Mouse (Mus musculus) right cerebral cortex, adult 18-20 months (tissue): Measurements from ENCODE around the gene Asic2.
"Not testable (repeated sequence)": the region's sequence is repeated elsewhere in the genome, so short reads cannot be mapped to it uniquely, and the experiment has no call there.

Source experiments
- DNase-seq: peaks from one replicate; pipeline ENCODE4 v3.0.0; 2022; ENCODE audit warnings: mixed read lengths

Gene Asic2

GRCm38 (mm10) chr11:81416319-81416718 lies 551.9 kb downstream of the Asic2 start:
- peak; percentile 9 for DNase-seq

GRCm38 (mm10) chr11:81414596-81414995 lies 553.7 kb downstream of the Asic2 start:
- DNase-seq, result no peak

GRCm38 (mm10) chr11:81411251-81411650 lies 557.0 kb downstream of the Asic2 start:
- no peak for DNase-seq

GRCm38 (mm10) chr11:81405951-81406350 lies 562.3 kb downstream of the Asic2 start:
- DNase-seq, result no peak

GRCm38 (mm10) chr11:81402263-81402662 lies 566.0 kb downstream of the Asic2 start:
- DNase-seq, result no peak

- DNase-seq, result no peak
These were observed 575.4 kb downstream of the Asic2 start for GRCm38 (mm10) chr11:81392855-81393254.

GRCm38 (mm10) chr11:81386185-81386584 lies 582.1 kb downstream of the Asic2 start:
- no peak for DNase-seq

DNA sequence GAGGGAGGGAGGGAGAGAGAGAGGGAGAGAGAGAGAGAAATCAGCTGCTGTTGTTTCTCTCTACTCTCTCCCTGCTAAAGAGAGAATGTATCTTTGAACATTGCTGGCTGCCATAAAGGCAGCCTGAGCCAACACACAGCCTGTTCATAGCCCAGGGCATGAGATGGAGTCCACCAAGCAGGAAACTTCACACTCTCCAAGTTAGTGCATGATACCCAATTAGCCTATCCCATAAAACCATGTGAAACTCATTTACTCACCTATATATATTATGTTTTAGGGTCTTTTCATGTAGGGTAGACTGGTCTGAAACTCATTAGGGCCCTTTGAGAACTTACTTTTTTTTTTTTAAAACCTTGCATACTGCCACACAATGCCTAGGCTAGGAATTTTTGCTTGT lies 582.7 kb downstream of the Asic2 start:
- DNase-seq, result no peak

- peak; percentile 38 for DNase-seq
These were observed 593.4 kb downstream of the Asic2 start for GRCm38 (mm10) chr11:81374841-81375240.

GRCm38 (mm10) chr11:81374003-81374710 lies 594.1 kb downstream of the Asic2 start:
- no peak for DNase-seq

GRCm38 (mm10) chr11:81371545-81371944 lies 596.7 kb downstream of the Asic2 start:
- no peak for DNase-seq

- DNase-seq, result no peak
These were observed 597.8 kb downstream of the Asic2 start for GRCm38 (mm10) chr11:81370426-81370810.

- DNase-seq, result no peak
These were observed 598.5 kb downstream of the Asic2 start for GRCm38 (mm10) chr11:81369497-81370425.

GRCm38 (mm10) chr11:81364442-81364841 lies 603.8 kb downstream of the Asic2 start:
- DNase-seq, result no peak

DNA sequence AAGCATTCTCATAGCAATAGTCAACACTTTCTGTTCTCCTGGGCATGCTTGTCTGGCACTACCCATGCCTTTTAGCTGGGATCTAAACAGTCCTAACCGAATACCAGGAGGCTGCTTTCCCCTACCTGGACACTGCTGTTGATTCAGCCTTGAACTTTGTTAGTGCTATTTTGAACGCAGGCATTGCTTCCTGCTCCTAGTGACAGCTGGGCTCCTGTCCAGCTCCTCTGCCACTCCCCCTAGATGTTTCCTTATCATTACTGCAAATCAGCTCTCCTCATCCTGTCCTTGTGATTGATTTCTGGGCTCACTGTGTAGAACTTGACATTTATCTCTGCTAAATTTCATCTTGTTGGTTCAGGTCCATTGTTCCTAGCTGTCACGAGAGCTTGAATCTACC lies 605.8 kb downstream of the Asic2 start:
- no peak for DNase-seq

DNA sequence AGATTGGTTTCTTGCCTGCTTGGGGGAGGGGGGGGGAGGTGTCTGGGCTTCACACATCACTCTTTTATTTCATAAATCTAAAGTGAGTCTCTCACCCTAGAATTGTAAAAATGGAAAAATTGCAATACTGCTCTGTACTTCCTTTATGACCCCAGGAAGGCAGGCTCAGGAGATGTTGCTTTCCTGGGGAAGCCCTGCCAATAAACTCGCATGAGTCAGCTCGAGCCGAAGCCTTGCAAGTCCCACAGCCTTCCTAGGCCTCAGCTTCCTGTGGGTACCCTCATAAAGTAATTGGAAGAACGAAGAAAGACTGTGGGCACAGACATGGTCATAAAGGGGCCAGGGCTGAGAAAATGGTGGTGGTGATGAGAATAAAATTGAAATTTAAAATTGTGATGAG lies 607.2 kb downstream of the Asic2 start:
- DNase-seq, result no peak

DNA sequence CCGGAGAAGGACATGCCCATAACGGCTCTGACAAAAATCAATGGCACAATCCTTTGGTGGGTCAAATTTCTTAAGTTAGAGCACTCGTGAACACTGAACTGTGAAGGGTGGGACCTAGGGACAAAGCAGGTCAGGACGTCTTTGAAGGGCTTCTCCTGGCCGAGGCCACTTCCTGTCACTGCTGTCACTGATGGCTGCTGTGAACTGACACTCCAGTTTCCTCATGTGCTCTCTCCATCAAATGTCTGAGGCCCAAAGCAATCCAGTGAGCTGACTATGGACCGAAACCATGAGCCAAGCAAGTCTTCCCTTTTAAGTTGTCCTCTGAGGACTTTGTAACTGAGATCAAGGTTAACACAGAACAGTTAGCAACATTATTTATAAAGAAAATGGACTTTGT lies 617.8 kb downstream of the Asic2 start:
- DNase-seq, result not testable (repeated sequence)

DNA sequence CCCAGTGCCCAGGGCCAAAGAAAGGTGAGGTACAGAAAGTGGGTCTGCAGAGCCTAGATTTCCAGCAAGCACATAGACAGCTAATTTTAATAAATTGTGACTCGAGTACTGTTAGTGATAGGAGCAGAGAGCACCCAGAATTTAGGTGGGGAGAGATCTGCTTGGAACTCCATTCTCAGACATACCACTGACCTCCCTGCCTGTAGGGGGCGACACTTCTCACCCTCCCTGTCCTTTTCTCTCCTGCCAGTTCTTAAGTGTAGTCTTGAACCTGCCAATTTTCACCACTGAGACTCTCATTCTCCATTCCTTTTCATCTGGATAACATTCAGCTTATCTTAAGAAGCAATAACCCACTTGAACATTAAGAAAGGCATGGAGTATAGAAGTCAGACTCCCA lies 636.3 kb downstream of the Asic2 start:
- no peak for DNase-seq

GRCm38 (mm10) chr11:81330982-81331381 lies 637.3 kb downstream of the Asic2 start:
- DNase-seq, result no peak

DNA sequence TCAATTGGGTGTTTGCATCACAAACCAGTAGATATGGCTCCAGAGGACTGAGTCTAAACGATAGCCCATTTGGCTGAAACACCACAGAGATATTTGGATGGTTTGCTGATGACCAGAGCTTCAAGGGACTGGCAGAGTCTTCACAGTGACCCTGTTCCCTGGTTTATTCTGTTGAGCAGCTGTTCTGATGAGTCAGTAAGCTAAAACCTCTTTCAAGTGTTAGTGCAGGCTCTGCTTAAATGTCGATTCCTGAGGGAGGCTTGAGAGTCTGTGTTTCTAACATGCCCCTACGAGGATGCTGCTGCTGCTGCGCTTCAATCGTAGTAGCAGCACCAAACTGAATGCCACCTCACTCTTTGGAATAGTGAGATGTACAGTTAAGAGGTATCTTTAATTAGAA lies 640.2 kb downstream of the Asic2 start:
- DNase-seq, result peak; percentile 4

GRCm38 (mm10) chr11:81323146-81323545 lies 645.1 kb downstream of the Asic2 start:
- DNase-seq, result peak; percentile 5

GRCm38 (mm10) chr11:81322466-81322865 lies 645.8 kb downstream of the Asic2 start:
- DNase-seq, result peak; percentile 7

GRCm38 (mm10) chr11:81290041-81290440 lies 678.2 kb downstream of the Asic2 start:
- DNase-seq, result no peak

DNA sequence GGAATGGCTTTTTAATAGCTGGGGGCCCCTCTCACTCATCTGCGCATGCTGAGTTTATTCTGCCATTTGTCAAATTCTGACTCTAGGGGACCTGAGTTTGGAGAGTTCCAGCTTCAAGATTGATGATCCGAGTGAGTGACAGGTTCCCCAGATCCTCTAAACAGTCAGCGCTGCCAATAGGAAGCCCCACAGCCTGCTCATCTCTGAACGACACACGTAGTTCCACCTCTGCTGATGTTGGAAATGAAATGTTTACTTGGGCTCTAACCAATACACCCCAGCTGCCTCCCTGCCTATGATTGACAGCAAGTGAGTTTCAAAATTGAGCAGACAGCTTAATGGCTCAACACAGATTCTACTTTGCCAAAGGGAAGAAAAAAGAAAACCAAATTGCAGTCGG lies 685.1 kb downstream of the Asic2 start:
- no peak for DNase-seq
